Mouse (Mus musculus): ENCODE measurements at regions not wholly inside any gene's neighbourhood (a gene's known extent, or its start where the extent isn't known, plus 50 kb on each side); places are given as distances from the start of the nearest gene placed in this dataset.
A peak's percentile ranks its signal among the peaks of the same experiment; 100 is the strongest.

- DNase-seq (ENCODE audit: inconsistent ontology term), result no peak
Measured at GRCm38 (mm10) chr10:9569277-9569676, 105.7 kb downstream of the Samd5 start.

DNA sequence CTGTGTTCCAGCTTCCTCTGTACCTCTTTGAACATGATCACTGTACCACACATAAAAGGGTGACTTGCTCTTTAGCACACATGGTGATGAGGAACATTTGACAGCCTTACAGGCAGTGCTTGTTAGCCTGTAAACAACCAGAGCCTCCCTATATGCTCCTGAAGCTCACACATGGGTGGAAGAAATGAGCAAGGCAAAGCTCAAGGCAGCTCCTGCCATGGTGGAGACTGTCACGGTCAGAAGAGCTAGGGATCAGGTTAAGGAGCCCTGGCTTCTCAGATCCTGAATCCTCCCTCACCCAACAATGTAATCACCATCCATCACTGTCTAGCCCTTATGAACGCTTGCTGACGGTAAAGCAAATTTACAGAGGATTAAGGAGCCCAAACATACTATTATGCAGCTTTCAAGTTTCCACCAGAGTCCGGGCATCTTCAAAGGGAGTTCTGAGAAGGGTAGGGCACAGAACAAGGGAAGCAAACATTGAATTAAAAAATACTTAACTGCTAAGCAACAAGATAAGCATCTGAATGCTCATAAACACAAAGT is 117.4 kb downstream of the Samd5 start:
- DNase-seq (ENCODE audit: inconsistent ontology term), result no peak

- DNase-seq (ENCODE audit: inconsistent ontology term), result peak; percentile 60
Measured at GRCm38 (mm10) chr10:9557092-9557491, 117.9 kb downstream of the Samd5 start.

DNA sequence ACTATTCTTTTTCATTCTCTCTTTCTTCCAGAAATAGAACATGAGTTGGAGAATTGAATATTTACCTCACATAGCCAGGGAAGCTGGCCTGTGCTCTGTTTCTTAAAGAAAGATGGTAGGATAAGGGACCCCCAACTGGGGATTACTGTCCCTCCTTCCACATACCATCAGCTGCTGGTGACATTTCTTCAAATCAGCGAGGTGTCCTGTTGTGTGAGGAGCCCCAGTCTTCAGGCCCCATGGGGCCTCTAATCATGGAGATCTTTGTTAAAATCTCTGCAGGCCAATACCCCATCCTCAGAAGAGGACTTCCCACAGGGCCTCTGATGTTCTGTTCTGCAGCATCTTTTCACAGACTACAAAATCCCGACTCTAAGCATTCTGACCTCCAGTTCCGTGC is 121.1 kb downstream of the Samd5 start:
- DNase-seq (ENCODE audit: inconsistent ontology term), result no peak

- no peak for DNase-seq (ENCODE audit: inconsistent ontology term)
Measured at GRCm38 (mm10) chr10:9549913-9550709, 124.9 kb downstream of the Samd5 start.

- peak; percentile 74 for DNase-seq (ENCODE audit: inconsistent ontology term)
Measured at GRCm38 (mm10) chr10:9545807-9546206, 129.2 kb downstream of the Samd5 start.

DNA sequence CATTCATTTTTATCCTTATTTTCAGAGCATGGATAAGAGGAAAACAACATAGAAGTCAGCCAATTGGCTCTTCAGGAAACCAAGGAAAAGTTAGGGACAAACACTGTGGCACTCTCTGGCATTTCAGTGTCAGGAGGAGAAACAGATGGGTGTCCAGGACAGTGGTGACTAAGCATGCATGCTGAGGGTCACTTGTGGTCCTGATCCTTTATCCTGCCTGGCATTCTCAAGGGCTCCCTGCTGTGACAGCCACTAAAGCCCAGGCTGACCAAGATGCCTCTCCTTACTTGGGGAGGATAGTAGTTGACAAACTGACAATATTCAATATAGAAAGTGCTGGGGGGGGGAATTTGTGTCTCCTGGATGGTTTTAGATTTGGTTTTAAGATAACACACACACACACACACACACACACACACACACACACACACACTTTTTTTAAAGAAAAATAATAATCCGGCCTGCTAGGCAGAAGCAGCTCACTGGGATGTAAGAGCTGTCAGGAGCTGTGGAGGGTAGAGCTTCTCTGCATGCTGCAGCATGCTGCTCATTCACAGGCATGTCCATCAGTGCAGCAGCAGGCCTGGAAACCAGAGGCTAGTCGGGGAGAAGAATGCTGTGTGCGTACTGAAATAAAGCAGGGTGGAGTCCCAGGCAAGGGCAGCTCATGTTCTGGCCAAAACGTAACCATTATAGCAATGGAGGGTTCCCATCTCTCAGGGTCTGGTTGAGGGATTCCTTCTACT is 130.8 kb downstream of the Samd5 start:
- peak; percentile 65 for DNase-seq (ENCODE audit: inconsistent ontology term)

DNA sequence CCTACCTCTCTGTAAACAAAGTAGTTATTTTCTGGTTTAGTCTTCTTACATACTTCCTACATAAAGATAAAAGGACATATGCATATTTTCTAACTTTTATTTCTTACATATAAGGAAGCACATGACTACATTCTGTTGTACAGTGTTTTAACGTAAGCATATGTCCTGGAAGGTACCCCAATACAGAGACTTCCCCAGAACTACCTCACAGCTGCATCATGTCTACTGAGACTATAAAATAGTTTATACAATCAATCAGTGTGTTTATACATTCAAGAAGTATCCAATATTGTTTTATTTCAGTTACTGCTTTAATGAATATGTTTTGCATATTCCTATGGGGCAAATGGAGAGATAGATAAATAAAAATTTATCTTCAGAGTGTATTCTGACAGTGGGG is 133.4 kb downstream of the Samd5 start:
- DNase-seq (ENCODE audit: inconsistent ontology term), result no peak

- DNase-seq (ENCODE audit: inconsistent ontology term), result no peak
Measured at GRCm38 (mm10) chr10:9537686-9538085, 137.3 kb downstream of the Samd5 start.

GRCm38 (mm10) chr10:9534552-9534951 is 140.5 kb downstream of the Samd5 start:
- DNase-seq (ENCODE audit: inconsistent ontology term), result no peak

DNA sequence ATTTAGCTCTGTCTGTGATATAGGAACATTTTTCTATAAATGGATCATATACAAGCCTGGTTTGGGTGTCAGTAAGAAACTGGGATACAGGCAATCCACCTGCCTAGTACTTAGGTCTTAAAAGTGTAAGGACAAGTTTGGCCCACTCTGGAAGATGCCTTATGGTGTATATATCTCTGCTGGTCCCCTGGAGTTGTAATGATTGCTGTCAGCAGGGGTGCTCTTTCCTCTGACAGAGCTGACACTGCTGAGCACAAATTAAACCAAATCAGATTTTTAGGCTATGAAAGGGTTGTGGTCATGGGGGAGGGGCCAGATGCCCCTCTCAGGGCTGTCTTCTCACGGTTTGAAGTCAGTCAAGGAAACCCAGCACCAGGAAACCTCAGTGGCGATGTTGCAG is 141.7 kb downstream of the Samd5 start:
- no peak for DNase-seq (ENCODE audit: inconsistent ontology term)

GRCm38 (mm10) chr10:9531931-9532330 is 143.1 kb downstream of the Samd5 start:
- DNase-seq (ENCODE audit: inconsistent ontology term), result peak; percentile 95

- DNase-seq (ENCODE audit: inconsistent ontology term), result peak; percentile 41
Measured at GRCm38 (mm10) chr10:9529408-9529807, 145.6 kb downstream of the Samd5 start.

- DNase-seq (ENCODE audit: inconsistent ontology term), result no peak
Measured at GRCm38 (mm10) chr10:9528066-9528465, 146.9 kb downstream of the Samd5 start.

DNA sequence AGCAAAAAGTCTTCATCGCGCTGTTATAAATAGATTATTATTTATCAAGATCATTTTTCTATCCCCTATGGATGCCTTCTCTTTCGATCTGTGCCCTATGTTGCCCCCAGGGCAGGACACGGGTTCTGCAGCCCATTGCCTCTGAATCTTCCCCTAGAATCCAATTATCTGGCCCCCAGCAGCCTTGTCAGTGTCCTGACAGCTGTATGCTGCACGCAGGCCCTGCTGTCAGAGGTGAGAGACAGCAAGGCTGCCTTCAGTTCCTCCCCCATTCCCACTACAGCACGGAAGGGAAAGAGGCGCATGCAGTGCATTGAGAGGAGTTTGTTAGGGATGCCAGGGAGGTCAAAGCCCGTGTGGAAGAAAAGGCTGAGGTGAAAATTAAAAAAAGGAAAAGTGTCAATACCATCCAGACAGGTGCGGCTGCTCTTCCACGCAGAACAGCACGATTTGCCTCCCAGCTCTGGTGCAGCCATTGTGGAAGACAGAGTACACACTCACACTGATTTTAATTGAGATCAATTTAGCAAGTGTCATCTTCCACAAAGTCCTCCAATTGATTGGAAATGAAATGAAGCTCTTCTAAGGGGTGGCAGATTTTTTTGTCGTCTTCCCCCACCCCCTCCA is 165.1 kb downstream of the Samd5 start:
- DNase-seq (ENCODE audit: inconsistent ontology term), result no peak

DNA sequence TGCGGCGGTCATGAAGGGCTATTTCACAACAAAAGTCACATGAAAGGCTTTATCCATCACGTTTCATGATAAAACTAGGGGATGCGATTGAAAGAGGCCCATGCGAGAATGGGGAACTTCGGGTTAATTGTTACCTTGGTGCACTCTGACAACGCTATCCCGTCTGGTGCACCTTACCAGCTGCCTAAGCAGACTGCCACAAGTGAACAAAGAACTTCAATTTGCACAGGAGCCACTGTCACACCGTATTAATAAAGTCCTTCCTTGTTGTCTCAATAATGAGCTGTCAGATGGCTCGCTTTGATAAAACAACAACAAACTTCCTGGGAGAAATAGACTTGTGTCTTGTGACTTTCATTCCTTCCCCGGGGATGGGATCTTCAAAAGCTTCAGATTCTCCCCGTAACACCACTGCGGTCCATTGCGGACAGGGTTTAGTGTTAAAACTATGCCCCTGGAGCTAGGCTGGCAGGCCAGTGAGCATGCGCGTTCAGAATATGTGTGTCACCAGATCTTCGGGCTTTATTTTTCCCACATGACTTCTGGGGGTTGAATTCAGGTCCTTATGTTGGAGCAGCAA is 165.8 kb downstream of the Samd5 start:
- DNase-seq (ENCODE audit: inconsistent ontology term), result peak; percentile 32

- DNase-seq (ENCODE audit: inconsistent ontology term), result peak; percentile 84
Measured at GRCm38 (mm10) chr10:9503569-9504493, 171.2 kb downstream of the Samd5 start.

DNA sequence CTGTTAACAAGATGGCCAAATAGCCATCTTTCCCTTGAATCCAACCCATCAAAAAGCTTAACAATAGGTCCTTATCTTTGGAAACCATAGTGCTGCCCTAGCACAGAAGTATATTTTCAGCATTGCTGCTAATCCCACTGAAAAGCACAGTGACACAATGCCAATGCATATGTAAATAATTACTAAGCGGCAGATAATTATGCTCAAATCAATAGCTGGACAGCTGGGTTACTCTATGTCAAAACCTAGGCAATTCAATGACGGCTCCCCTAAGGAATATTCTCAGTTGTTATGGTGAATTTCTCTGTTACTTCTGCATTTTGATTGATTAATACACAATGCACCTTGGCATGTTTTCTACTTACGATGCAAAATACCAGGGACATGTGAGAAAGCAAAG is 176.5 kb downstream of the Samd5 start:
- DNase-seq (ENCODE audit: inconsistent ontology term), result no peak

DNA sequence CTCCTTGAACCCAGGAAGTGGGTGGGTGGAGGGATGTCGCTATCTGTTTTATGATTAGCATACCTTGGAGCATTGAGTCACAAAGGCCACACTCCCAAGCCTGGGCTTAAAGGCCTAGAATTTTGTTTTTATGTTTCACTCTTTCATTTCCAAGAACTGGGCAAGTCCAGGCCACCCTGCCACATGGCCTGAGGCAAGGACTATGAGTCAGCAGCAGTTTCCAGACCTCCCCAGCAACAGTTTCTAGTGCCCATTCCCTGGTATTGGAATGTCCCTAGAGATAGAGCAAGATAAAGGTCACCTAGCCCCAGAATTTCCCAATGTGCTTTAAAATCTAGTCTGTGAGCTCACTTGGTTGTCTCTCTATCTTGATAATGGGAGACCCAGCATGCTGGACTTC is 178.0 kb downstream of the Samd5 start:
- DNase-seq (ENCODE audit: inconsistent ontology term), result peak; percentile 48

DNA sequence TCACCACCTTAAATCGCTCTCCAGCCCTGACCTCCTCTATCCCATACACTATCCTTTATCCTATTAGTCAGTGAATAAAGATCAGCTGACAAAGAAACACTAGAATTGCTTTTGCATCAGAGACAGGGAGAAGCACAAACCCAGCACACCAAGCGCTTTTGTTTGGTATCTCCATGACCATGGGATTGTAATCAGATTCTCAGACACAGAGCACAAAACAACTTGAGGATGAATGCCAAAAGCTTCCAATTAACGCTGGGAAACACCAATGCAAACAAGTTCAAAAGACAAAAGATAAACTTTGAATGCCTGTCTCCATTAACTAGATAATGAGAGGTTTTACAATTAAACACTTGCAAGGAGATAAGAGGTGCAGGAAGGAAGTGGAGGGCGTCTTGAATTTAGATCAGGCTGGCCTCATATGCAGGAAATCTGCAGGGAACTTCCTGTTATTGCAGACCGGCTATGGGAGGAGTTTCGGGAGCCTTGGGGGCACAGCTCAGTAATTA is 179.8 kb downstream of the Samd5 start:
- peak; percentile 54 for DNase-seq (ENCODE audit: inconsistent ontology term)

- no peak for DNase-seq (ENCODE audit: inconsistent ontology term)
Measured at GRCm38 (mm10) chr10:9490416-9490815, 184.6 kb downstream of the Samd5 start.
